Mouse (Mus musculus): Measurements from ENCODE around the gene Gm9736. TPM values are rescaled to one million over a fixed set of nuclear protein-coding genes. Genes with fewer than 3 reads are reported as not detected.
"Not testable (repeated sequence)": the region's sequence is repeated elsewhere in the genome, so short reads cannot be mapped to it uniquely, and the experiment has no call there.

The Gm9736 gene
- polyA plus RNA-seq, 1 experiment from 2014 or later, result not detected

DNA sequence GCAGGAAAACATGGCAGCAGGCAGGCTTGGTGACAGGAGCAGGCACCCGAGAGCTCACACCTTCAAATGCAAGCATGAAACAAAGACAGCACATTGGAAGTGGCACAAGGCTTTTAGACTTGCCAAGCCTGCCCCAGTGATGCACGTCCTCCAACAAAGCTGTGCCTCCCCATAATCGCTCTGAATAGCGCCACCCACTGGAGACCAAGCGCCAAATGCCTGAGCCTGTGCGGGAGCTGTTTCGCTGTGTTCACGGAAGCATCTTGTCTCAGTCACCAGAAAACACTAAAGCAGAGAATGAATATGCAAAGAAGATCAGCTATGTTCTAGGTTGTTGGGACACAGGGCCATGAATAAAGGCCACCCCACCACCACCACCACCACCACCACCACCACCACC, 26.3 kb downstream of the Gm9736 start:
- 68% methylated on average over 8 of the region's 8 CpGs for WGBS

DNA sequence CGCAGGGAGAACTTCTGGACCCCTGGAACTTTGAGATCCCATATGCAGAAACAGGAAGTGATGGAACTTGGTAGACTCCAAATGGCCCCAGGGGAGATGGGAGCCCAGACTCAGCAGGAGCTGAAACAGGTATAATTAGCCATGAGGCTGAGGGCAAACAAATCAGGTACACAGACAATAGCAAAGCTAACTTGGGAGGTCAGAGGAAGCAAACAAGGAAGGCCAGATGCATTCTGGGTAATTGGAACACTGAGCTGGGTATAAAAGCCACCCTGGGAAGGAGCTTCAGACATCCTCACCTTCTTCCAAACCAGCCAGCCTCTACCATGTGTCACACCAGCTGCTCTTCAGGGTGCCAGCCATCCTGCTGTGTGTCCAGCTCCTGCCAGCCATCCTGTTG, 30.9 kb downstream of the Gm9736 start, which contains the start of gene Krtap12-1:
Krtap12-1 (plus strand) TSS at position 301 of the 400 bp plus-strand sequence.
- not testable (repeated sequence) for ATAC-seq (ENCODE audit: insufficient number of reproducible peaks, insufficient read depth, low FRiP score, low read depth); H3K4me2 ChIP-seq (ENCODE audit: low read length); H3K4me3 ChIP-seq (ENCODE audit: control insufficient read depth in 1 of 2, insufficient read depth in 1 of 2, low read depth in 1 of 2, low read length in 2 of 2)

More for the DNA sequence above, 26.3 kb downstream of the Gm9736 start:
- H3K4me3 ChIP-seq (ENCODE audit: control insufficient read depth in 1 of 2, insufficient read depth in 1 of 2, low read depth in 1 of 2, low read length in 2 of 2), result no peak overlapping the region
- no peak overlapping the region for H3K27ac ChIP-seq (replicated peaks in 1 of 2; ENCODE audit: control insufficient read depth in 1 of 2, insufficient read depth in 1 of 2, low read depth in 2 of 2, low read length in 2 of 2)
- H3K9me3 ChIP-seq (ENCODE audit: control insufficient read depth, low read length), result no peaks in the 10 kb centered on the region
- no peaks in the 10 kb centered on the region for H3K36me3 ChIP-seq (ENCODE audit: control insufficient read depth, insufficient read depth, low read length)
- no peaks in the 10 kb centered on the region for H3K4me1 ChIP-seq (ENCODE audit: control insufficient read depth in 2 of 2, insufficient read depth in 2 of 2, low read length in 2 of 2)
- no peak for ATAC-seq (ENCODE audit: insufficient number of reproducible peaks, insufficient read depth, low FRiP score, low read depth)
- no peak overlapping the region for H3K9ac ChIP-seq (ENCODE audit: low read length)
- no peak overlapping the region for H3K4me2 ChIP-seq (ENCODE audit: low read length)
- no peaks in the 10 kb centered on the region for H3K27me3 ChIP-seq (ENCODE audit: control insufficient read depth, insufficient read depth, low read length)

GRCm38 (mm10) chr10:77715507-77715906, 35.6 kb downstream of the Gm9736 start, which contains the start of gene Gm10142:
Gene Gm10142, plus strand, starts transcription at chr10:77715807.
- Histone ChIP-seq H3K4me1 (ENCODE audit: control insufficient read depth in 2 of 2, insufficient read depth in 2 of 2, low read length in 2 of 2) (no peaks in the 10 kb centered on the region), H3K4me3 (ENCODE audit: control insufficient read depth in 1 of 2, insufficient read depth in 1 of 2, low read depth in 1 of 2, low read length in 2 of 2) (no peak within 1 kb of the TSS), H3K9me3 (ENCODE audit: control insufficient read depth, low read length) (peaks cover 4% of the 10 kb centered on the region; the same call in 1 of the 2 replicates), H3K4me2 (ENCODE audit: low read length) (no peak within 1 kb of the TSS), H3K27me3 (ENCODE audit: control insufficient read depth, insufficient read depth, low read length) (no peaks in the 10 kb centered on the region), H3K9ac (ENCODE audit: low read length) (no peak within 1 kb of the TSS), H3K27ac (replicated peaks in 1 of 2; ENCODE audit: control insufficient read depth in 1 of 2, insufficient read depth in 1 of 2, low read depth in 2 of 2, low read length in 2 of 2) (no peak within 1 kb of the TSS), H3K36me3 (ENCODE audit: control insufficient read depth, insufficient read depth, low read length) (no peaks in the 10 kb centered on the region)
- WGBS, result 70% methylated on average over 1 of the region's 1 CpGs
- ATAC-seq (ENCODE audit: insufficient number of reproducible peaks, insufficient read depth, low FRiP score, low read depth), result no peak

More for the DNA sequence above, 30.9 kb downstream of the Gm9736 start, which contains the start of gene Krtap12-1:
- WGBS, result 80% methylated on average over 1 of the region's 1 CpGs
- not testable (repeated sequence) for H3K9ac ChIP-seq (ENCODE audit: low read length); H3K4me1 ChIP-seq (ENCODE audit: control insufficient read depth in 2 of 2, insufficient read depth in 2 of 2, low read length in 2 of 2); H3K27me3 ChIP-seq (ENCODE audit: control insufficient read depth, insufficient read depth, low read length); H3K27ac ChIP-seq (replicated peaks in 1 of 2; ENCODE audit: control insufficient read depth in 1 of 2, insufficient read depth in 1 of 2, low read depth in 2 of 2, low read length in 2 of 2); H3K36me3 ChIP-seq (ENCODE audit: control insufficient read depth, insufficient read depth, low read length); H3K9me3 ChIP-seq (ENCODE audit: control insufficient read depth, low read length)

GRCm38 (mm10) chr10:77713734-77714133, 37.4 kb downstream of the Gm9736 start:
- Histone ChIP-seq H3K27ac (replicated peaks in 1 of 2; ENCODE audit: control insufficient read depth in 1 of 2, insufficient read depth in 1 of 2, low read depth in 2 of 2, low read length in 2 of 2) (no peak overlapping the region), H3K4me3 (ENCODE audit: control insufficient read depth in 1 of 2, insufficient read depth in 1 of 2, low read depth in 1 of 2, low read length in 2 of 2) (no peak overlapping the region), H3K4me2 (ENCODE audit: low read length) (no peak overlapping the region), H3K36me3 (ENCODE audit: control insufficient read depth, insufficient read depth, low read length) (no peaks in the 10 kb centered on the region), H3K27me3 (ENCODE audit: control insufficient read depth, insufficient read depth, low read length) (no peaks in the 10 kb centered on the region), H3K9me3 (ENCODE audit: control insufficient read depth, low read length) (peaks cover 4% of the 10 kb centered on the region; the same call in 1 of the 2 replicates), H3K4me1 (ENCODE audit: control insufficient read depth in 2 of 2, insufficient read depth in 2 of 2, low read length in 2 of 2) (no peaks in the 10 kb centered on the region), H3K9ac (ENCODE audit: low read length) (no peak overlapping the region)
- ATAC-seq (ENCODE audit: insufficient number of reproducible peaks, insufficient read depth, low FRiP score, low read depth), result no peak
- WGBS, result 58% methylated on average over 4 of the region's 4 CpGs

DNA sequence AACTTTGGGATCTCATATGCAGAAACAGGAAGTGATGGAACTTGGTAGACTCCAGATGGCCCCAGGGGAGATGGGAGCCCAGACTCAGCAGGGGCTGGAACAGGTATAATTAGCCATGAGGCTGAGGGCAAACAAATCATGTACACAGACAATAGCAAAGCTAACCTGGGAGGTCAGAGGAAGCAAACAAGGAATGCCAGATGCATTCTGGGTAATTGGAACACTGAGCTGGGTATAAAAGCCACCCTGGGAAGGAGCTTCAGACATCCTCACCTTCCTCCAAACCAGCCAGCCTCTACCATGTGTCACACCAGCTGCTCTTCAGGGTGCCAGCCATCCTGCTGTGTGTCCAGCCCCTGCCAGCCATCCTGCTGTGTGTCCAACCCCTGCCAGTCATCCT, 40.0 kb downstream of the Gm9736 start, which contains the start of gene Gm10024:
Gm10024 (plus strand) TSS at position 301 of the 400 bp plus-strand sequence.
- not testable (repeated sequence) for H3K4me1 ChIP-seq (ENCODE audit: control insufficient read depth in 2 of 2, insufficient read depth in 2 of 2, low read length in 2 of 2); H3K9me3 ChIP-seq (ENCODE audit: control insufficient read depth, low read length); H3K27ac ChIP-seq (replicated peaks in 1 of 2; ENCODE audit: control insufficient read depth in 1 of 2, insufficient read depth in 1 of 2, low read depth in 2 of 2, low read length in 2 of 2); H3K36me3 ChIP-seq (ENCODE audit: control insufficient read depth, insufficient read depth, low read length); H3K4me2 ChIP-seq (ENCODE audit: low read length); H3K27me3 ChIP-seq (ENCODE audit: control insufficient read depth, insufficient read depth, low read length); H3K9ac ChIP-seq (ENCODE audit: low read length); ATAC-seq (ENCODE audit: insufficient number of reproducible peaks, insufficient read depth, low FRiP score, low read depth); H3K4me3 ChIP-seq (ENCODE audit: control insufficient read depth in 1 of 2, insufficient read depth in 1 of 2, low read depth in 1 of 2, low read length in 2 of 2)

DNA sequence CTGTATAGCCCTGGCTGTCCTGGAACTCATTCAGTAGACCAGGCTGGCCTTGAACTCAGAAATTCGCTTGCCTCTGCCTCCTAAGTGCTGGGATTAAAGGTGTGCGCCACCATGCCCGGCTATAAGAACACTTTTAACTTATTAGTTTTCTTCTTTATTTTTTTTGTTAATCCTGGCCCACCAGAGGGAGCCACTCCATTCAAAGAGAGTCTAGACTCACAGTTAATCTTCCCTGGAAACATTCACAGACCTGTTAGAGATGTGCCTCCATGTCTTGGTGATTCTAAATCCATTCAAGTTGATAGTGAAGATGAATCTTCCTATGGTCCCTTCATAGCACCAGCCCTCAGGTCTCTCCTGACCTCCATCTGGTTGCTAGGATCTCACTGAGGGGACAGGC, 41.3 kb downstream of the Gm9736 start:
- H3K4me2 ChIP-seq (ENCODE audit: low read length), result no peak overlapping the region
- no peaks in the 10 kb centered on the region for H3K36me3 ChIP-seq (ENCODE audit: control insufficient read depth, insufficient read depth, low read length)
- H3K27me3 ChIP-seq (ENCODE audit: control insufficient read depth, insufficient read depth, low read length), result no peaks in the 10 kb centered on the region
- no peak overlapping the region for H3K9ac ChIP-seq (ENCODE audit: low read length)
- WGBS, result 70% methylated on average over 3 of the region's 3 CpGs
- no peak for ATAC-seq (ENCODE audit: insufficient number of reproducible peaks, insufficient read depth, low FRiP score, low read depth)
- no peaks in the 10 kb centered on the region for H3K4me1 ChIP-seq (ENCODE audit: control insufficient read depth in 2 of 2, insufficient read depth in 2 of 2, low read length in 2 of 2)
- H3K9me3 ChIP-seq (ENCODE audit: control insufficient read depth, low read length), result peaks cover 3% of the 10 kb centered on the region; the same call in 1 of the 2 replicates
- H3K27ac ChIP-seq (replicated peaks in 1 of 2; ENCODE audit: control insufficient read depth in 1 of 2, insufficient read depth in 1 of 2, low read depth in 2 of 2, low read length in 2 of 2), result no peak overlapping the region
- H3K4me3 ChIP-seq (ENCODE audit: control insufficient read depth in 1 of 2, insufficient read depth in 1 of 2, low read depth in 1 of 2, low read length in 2 of 2), result no peak overlapping the region

DNA sequence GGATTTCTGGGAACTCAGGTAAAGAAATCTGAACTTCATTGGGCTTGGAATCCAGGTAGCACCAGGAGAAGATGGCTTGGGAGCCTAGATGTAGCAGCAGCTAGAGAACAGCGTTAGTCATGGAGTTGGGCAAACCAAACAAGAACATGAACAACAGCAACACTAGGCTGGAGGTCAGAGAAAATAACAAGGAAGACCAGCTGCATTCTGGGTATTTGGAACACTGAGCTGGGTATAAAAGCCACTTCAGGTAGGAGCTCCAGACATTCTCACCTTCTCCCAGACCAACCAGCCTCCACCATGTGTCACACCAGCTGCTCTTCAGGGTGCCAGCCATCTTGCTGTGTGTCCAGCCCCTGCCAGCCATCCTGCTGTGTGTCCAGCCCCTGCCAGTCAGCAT, 44.8 kb downstream of the Gm9736 start, which contains the start of gene Gm10272:
Gm10272 (plus strand) TSS at position 301 of the 400 bp plus-strand sequence.
- no peaks in the 10 kb centered on the region for H3K36me3 ChIP-seq (ENCODE audit: control insufficient read depth, insufficient read depth, low read length)
- H3K4me2 ChIP-seq (ENCODE audit: low read length), result no peak within 1 kb of the TSS
- no peak within 1 kb of the TSS for H3K27ac ChIP-seq (replicated peaks in 1 of 2; ENCODE audit: control insufficient read depth in 1 of 2, insufficient read depth in 1 of 2, low read depth in 2 of 2, low read length in 2 of 2)
- H3K4me1 ChIP-seq (ENCODE audit: control insufficient read depth in 2 of 2, insufficient read depth in 2 of 2, low read length in 2 of 2), result no peaks in the 10 kb centered on the region
- 86% methylated on average over 1 of the region's 1 CpGs for WGBS
- no peak within 1 kb of the TSS for H3K9ac ChIP-seq (ENCODE audit: low read length)
- no peak within 1 kb of the TSS for H3K4me3 ChIP-seq (ENCODE audit: control insufficient read depth in 1 of 2, insufficient read depth in 1 of 2, low read depth in 1 of 2, low read length in 2 of 2)
- ATAC-seq (ENCODE audit: insufficient number of reproducible peaks, insufficient read depth, low FRiP score, low read depth), result no peak
- no peaks in the 10 kb centered on the region for H3K27me3 ChIP-seq (ENCODE audit: control insufficient read depth, insufficient read depth, low read length)
- H3K9me3 ChIP-seq (ENCODE audit: control insufficient read depth, low read length), result peaks cover 4% of the 10 kb centered on the region; the same call in 1 of the 2 replicates
